Mouse (Mus musculus) layer of hippocampus, adult 6 months (tissue): ENCODE measurements around the gene Sfmbt1. TPM values are rescaled to one million over a fixed set of nuclear protein-coding genes. Genes with fewer than 3 reads are reported as not detected.

Experiments
- long read RNA-seq, 2 experiments: library from polyadenylated mRNA; unstranded; transcript quantifications; one replicate each; pipeline ENCODE4 v2.0.0; 2019 to 2020
- polyA plus RNA-seq: library from polyadenylated mRNA; unstranded; fragments of <200 nt; fragmentation: Nextera tagmentation; gene quantifications from 2 replicates; pipeline ENCODE4 v1.2.3, GENCODE M21; 2021

Gene Sfmbt1
- 5.9 and 7.1 TPM in 2 replicates for polyA plus RNA-seq
- long read RNA-seq, experiment 1, full-length matches to known transcripts = 1 of 26 reads
- long read RNA-seq, experiment 1, partial matches to known transcripts = 15 of 26 reads
- long read RNA-seq, experiment 1, other reads (novel, unspliced or antisense) = 10 of 26 reads
- long read RNA-seq, experiment 2, full-length matches to known transcripts = 8 of 53 reads
- long read RNA-seq, experiment 2, partial matches to known transcripts = 32 of 53 reads
- long read RNA-seq, experiment 2, other reads (novel, unspliced or antisense) = 13 of 53 reads

GRCm38 (mm10) chr14:30714799-30715617, at the start of gene Sfmbt1:
Sfmbt1 (plus strand) TSS chr14:30714849.

GRCm38 (mm10) chr14:30825476-30826131, 111.0 kb downstream of the Sfmbt1 start, which contains the start of gene Tmem110:
Tmem110 (plus strand) TSS chr14:30825590.

Other genes starting within 250 kb of the Sfmbt1 start
- 7.2 and 9.3 TPM in 2 replicates for gene Dcp1a, start 235.3 kb upstream of the Sfmbt1 start, polyA plus RNA-seq
- gene Cacna1d, start 223.4 kb upstream of the Sfmbt1 start, polyA plus RNA-seq = 3.4 and 4.0 TPM in 2 replicates
- gene Tkt, start 166.5 kb upstream of the Sfmbt1 start, polyA plus RNA-seq = 128 and 147 TPM in 2 replicates
- 23.0 and 23.2 TPM in 2 replicates for gene Prkcd, start 88.6 kb upstream of the Sfmbt1 start, polyA plus RNA-seq
- 9.8 and 11.7 TPM in 2 replicates for gene Rft1, start 60.5 kb upstream of the Sfmbt1 start, polyA plus RNA-seq
- gene Tmem110, start 110.7 kb downstream of the Sfmbt1 start, polyA plus RNA-seq = 5.5 and 5.9 TPM in 2 replicates
- 1.2 and 1.3 TPM in 2 replicates for gene Mustn1, start 164.4 kb downstream of the Sfmbt1 start, polyA plus RNA-seq
- gene Itih4, start 171.6 kb downstream of the Sfmbt1 start, polyA plus RNA-seq = not detected in 2 replicates
- gene Itih3, start 208.9 kb downstream of the Sfmbt1 start, polyA plus RNA-seq = 15.1 and 21.6 TPM in 2 replicates
- not detected in 2 replicates for gene Itih1, start 228.4 kb downstream of the Sfmbt1 start, polyA plus RNA-seq
- gene Nek4, start 236.5 kb downstream of the Sfmbt1 start, polyA plus RNA-seq = 6.8 and 8.2 TPM in 2 replicates